Mouse (Mus musculus) stomach, embryonic 16.5 days (tissue): Measurements from ENCODE around the gene Lgmn. TPM values are rescaled to one million over a fixed set of nuclear protein-coding genes. Genes with fewer than 3 reads are reported as not detected.

Experiments
- ATAC-seq: fragments of 200-750 bp; cut with Nextera tagmentation; 2 replicates; pipeline ENCODE4 v1.8.0; 2017; ENCODE audit warnings: moderate number of reproducible peaks, moderate TSS enrichment; ENCODE audit not compliant: insufficient read depth, low FRiP score
- H3K27ac ChIP-seq: fragments of 300-500 bp; sonication (generic); 2 replicates; pipeline ENCODE4 v1.5.1; 2014; ENCODE audit warnings: low read length
- H3K27me3 ChIP-seq: fragments of 300-500 bp; sonication (generic); 2 replicates; pipeline ENCODE4 v1.6.1; 2014; ENCODE audit warnings: low read length, control low read depth, mixed read lengths; ENCODE audit not compliant: control insufficient read depth, insufficient read depth
- H3K36me3 ChIP-seq: fragments of 300-500 bp; sonication (generic); 2 replicates; pipeline ENCODE4 v1.6.1; 2014; ENCODE audit warnings: low read length; ENCODE audit not compliant: control insufficient read depth, insufficient read depth
- H3K4me1 ChIP-seq: fragments of 300-500 bp; sonication (generic); 2 replicates; pipeline ENCODE4 v1.6.1; 2014; ENCODE audit warnings: low read length, control low read depth, mixed read lengths; ENCODE audit not compliant: control insufficient read depth, insufficient read depth
- H3K4me2 ChIP-seq: fragments of 300-500 bp; sonication (generic); 2 replicates; pipeline ENCODE4 v1.6.1; 2014; ENCODE audit warnings: low read depth, low read length, mixed read lengths
- H3K4me3 ChIP-seq: fragments of 300-500 bp; sonication (generic); replicated peaks from 2 replicates; pipeline ENCODE4 v1.5.1; 2014; ENCODE audit warnings: mild to moderate bottlenecking, low read length
- H3K9ac ChIP-seq: fragments of 300-500 bp; sonication (generic); 2 replicates; pipeline ENCODE4 v1.6.1; 2014; ENCODE audit warnings: low read length
- H3K9me3 ChIP-seq: fragments of 300-500 bp; sonication (generic); replicated peaks from 2 replicates; pipeline ENCODE4 v1.6.1; 2016; ENCODE audit warnings: low read length, control low read depth; ENCODE audit not compliant: control insufficient read depth
- WGBS: fragments of 180-500 bp; shearing (Covaris S2); extraction: QIAGEN DNeasy Blood & Tissue Kit; methylation state at CpG from one replicate; pipeline ENCODE4 v1.1.7; 2014; 5-methylcytosine and 5-hydroxymethylcytosine counted together
- polyA plus RNA-seq: library from polyadenylated mRNA; unstranded; fragments of >200 nt; fragmentation: Nextera tagmentation; extraction: Ambion mirVana; gene quantifications from 2 replicates; pipeline ENCODE4 v1.2.1, GENCODE M21; 2015

The Lgmn gene
- polyA plus RNA-seq, 1 experiment from 2014 or later: 86.5 TPM

DNA sequence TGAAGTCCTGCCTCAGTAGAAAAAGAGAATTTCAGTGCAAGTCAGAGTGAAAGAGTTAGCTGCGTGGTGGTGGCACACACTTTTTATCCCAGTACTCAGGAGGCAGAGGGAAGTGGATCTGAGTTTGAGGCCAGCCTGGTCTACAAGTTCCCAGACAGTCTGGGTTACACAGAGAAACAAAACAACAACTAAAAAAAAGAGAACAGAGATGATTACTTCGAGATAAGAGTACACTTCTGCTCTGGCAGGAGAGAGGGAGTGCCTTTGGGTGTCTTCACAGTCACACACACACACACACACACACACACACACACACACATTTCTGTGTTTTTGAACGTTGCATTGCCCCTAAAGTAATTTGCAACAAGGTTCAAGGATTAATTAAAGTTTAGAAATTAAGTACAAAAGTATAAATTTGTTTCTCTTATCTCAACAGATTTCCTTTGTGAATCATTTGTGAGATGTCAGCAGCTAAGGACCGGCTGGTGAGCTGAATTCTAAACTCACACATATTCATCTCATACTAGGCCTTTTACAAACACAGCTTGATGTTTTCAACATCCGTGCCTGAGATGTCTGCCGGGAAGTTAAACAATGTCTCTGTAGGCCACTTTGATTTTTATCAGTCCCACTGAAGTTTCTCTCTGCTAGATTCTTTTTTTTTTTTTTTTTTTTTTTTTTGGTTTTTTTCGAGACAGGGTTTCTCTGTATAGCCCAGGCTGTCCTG, 17.0 kb upstream of the Lgmn start:
- Histone ChIP-seq H3K4me2 (no peak overlapping the region), H3K4me3 (no peak overlapping the region), H3K9ac (no peak overlapping the region), H3K9me3 (no peaks in the 10 kb centered on the region), H3K27me3 (no peaks in the 10 kb centered on the region), H3K4me1 (no peaks in the 10 kb centered on the region), H3K36me3 (no peaks in the 10 kb centered on the region), H3K27ac (peak overlapping the region; percentile 23; the same call in 1 of the 2 replicates)
- WGBS: 43% methylated on average over 7 of the region's 7 CpGs
- ATAC-seq: no peak

DNA sequence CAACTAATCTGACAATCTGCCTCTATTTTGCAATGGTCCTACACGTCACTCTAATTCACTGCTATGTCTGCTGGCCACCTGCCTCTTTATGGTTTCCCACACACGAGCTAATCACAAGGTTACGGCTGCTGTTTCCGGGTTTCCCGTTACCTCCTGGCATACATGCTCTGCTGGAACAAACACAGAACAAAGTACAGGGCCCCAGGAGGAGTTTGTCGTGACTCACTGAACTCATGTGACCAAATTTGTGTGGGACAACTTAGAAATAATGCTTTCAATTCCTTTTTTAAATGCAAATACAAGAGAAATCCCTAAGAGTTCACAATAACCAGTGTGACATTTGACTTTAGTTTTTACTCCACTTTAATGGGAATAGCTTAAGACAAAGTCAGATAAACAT, 14.0 kb upstream of the Lgmn start:
- H3K9ac ChIP-seq: no peak overlapping the region
- no peak overlapping the region for H3K4me2 ChIP-seq
- H3K9me3 ChIP-seq: no peaks in the 10 kb centered on the region
- no peaks in the 10 kb centered on the region for H3K36me3 ChIP-seq
- no peaks in the 10 kb centered on the region for H3K4me1 ChIP-seq
- ATAC-seq: no peak
- no peaks in the 10 kb centered on the region for H3K27me3 ChIP-seq
- WGBS: 43% methylated on average over 6 of the region's 6 CpGs
- no peak overlapping the region for H3K4me3 ChIP-seq
- H3K27ac ChIP-seq: peak overlapping the region; percentile 6; the same call in 1 of the 2 replicates

DNA sequence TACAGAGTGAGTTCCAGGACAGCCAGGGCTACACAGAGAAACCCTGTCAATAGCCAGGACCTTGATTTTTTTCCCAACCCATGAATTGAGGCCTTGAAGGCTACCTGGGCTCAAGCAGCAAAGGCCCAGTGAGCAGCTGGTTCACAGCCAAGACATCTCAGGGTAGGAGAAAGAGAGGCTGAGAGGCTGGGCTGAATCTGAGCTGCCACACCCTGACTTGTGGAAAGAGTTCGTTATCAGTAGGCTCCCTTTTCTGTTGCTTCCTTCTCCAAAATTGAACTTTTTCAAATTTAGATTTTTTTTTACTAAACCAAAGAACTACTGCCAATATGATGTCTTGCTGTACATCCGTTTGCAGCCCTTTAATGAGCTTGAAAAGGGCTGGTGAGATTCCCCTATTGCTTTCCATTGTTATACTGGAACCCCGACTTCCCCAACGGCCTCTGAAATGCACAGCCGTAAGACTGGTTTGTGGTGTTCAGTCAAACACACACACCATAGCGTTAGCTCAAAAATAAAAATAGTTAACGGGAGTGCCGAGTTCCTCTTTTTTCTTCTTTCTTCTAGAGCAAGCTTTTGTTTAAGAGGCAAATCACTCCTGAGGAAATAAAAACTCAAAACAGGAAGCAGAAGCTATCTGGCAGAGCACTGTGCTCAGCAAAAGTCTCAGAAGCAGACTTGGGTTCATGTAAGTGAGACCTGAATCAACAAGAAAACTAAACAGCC, 11.7 kb upstream of the Lgmn start:
- no peaks in the 10 kb centered on the region for H3K4me1 ChIP-seq
- no peak for ATAC-seq
- no peak overlapping the region for H3K4me3 ChIP-seq
- H3K4me2 ChIP-seq: no peak overlapping the region
- no peaks in the 10 kb centered on the region for H3K27me3 ChIP-seq
- H3K27ac ChIP-seq: peak overlapping the region; percentile 60
- no peaks in the 10 kb centered on the region for H3K9me3 ChIP-seq
- WGBS: 71% methylated on average over 8 of the region's 8 CpGs
- no peaks in the 10 kb centered on the region for H3K36me3 ChIP-seq
- no peak overlapping the region for H3K9ac ChIP-seq

DNA sequence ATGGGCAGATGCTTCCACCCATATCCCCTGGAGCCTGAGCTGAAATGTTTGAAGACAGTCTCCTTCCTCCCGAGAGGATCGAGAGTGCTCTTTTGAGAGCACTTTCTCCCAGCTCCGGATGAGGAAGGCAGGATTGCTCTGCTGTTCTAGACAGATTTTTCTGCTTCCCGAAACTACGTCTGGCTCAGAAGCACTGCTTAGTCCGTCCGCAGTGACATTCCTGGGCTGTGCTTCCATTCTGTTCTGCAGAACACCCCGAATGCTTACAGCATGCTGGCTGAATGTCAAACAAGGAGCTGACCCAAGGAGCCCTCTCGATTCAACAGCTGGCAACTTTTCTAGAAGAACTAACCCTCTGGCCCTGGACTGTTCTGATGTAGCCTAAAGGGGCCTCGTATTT, 10.8 kb upstream of the Lgmn start:
- Histone ChIP-seq H3K4me2 (peak overlapping the region; percentile 17; the same call in 1 of the 2 replicates), H3K27ac (peak overlapping the region; percentile 60), H3K36me3 (no peaks in the 10 kb centered on the region), H3K27me3 (no peaks in the 10 kb centered on the region), H3K4me3 (no peak overlapping the region), H3K9me3 (no peaks in the 10 kb centered on the region), H3K9ac (peak overlapping the region; percentile 14; the same call in 1 of the 2 replicates), H3K4me1 (no peaks in the 10 kb centered on the region)
- ATAC-seq: peak; percentile 56; the same call in 1 of the 2 replicates
- 33% methylated on average over 10 of the region's 10 CpGs for WGBS

DNA sequence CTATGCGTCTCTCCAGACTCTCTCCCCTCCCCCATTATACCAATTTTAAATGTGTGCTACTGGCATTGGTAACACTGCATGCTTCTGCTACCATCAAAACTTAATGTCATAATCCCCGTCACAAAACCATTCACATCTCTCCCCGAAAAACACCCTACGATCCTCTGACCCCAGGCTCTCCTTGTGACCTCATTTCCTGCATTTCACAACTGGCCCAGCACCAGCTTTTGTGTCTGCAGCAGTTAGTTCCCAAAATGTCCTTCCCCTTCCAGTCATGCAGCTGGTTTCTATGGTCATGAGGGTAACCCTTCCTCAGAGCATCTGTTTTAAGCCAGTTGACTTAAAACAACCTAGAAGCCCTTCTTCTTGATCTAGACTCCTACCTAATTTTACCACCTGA, 5.8 kb upstream of the Lgmn start:
- Histone ChIP-seq H3K9ac (no peak overlapping the region), H3K4me1 (no peaks in the 10 kb centered on the region), H3K27ac (no peak overlapping the region), H3K36me3 (no peaks in the 10 kb centered on the region), H3K4me2 (no peak overlapping the region), H3K27me3 (no peaks in the 10 kb centered on the region), H3K9me3 (no peaks in the 10 kb centered on the region), H3K4me3 (no peak overlapping the region)
- ATAC-seq: no peak
- WGBS: 61% methylated on average over 4 of the region's 4 CpGs

DNA sequence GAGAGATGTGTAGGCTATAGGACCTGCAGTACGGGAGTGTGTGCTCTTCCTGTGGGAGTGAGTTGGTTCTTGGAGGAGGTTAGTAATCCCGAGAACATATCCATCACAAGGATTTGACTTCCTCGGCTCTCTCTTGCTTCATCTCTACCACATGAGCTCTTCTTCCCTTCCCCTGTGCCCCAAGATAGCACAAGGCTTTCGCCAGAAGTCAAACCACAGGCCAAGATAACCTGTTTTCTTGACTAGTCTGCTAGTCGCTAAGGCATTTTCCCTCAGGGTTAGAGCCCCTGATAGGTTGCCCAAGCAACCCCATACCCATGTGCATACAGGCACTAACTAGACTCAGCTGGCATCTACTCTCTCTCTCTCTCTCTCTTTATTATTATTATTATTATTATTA, 4.1 kb upstream of the Lgmn start:
- Histone ChIP-seq H3K4me1 (peaks cover 2% of the 10 kb centered on the region; the same call in 1 of the 2 replicates), H3K27ac (no peak overlapping the region), H3K27me3 (no peaks in the 10 kb centered on the region), H3K4me2 (no peak overlapping the region), H3K9ac (no peak overlapping the region), H3K36me3 (no peaks in the 10 kb centered on the region), H3K9me3 (no peaks in the 10 kb centered on the region), H3K4me3 (no peak overlapping the region)
- WGBS: 79% methylated on average over 5 of the region's 5 CpGs
- ATAC-seq: no peak

DNA sequence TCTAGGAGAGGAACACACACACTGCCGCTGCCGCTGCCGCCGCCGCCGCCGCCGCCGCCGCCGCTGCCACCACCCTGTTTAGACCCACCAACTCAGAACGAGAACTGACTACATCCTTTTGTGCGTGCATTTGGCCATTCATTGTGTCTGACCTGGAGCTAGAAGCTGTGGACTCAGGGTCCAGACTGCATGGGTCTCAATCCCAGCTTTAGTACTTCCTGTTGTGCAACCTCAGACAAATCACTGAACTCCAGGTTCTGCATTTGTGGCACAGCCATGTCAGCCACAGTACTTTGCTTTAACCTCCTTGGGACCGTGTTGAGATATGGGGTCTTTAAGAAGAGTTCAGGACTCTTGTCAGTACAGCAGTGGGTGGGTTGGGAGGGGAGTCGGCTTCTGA, 3.0 kb upstream of the Lgmn start:
- no peak overlapping the region for H3K27ac ChIP-seq
- H3K9ac ChIP-seq: no peak overlapping the region
- ATAC-seq: no peak
- peaks cover 5% of the 10 kb centered on the region; the same call in 1 of the 2 replicates for H3K4me1 ChIP-seq
- no peaks in the 10 kb centered on the region for H3K36me3 ChIP-seq
- H3K4me2 ChIP-seq: no peak overlapping the region
- 80% methylated on average over 15 of the region's 15 CpGs for WGBS
- H3K4me3 ChIP-seq: no peak overlapping the region
- no peaks in the 10 kb centered on the region for H3K9me3 ChIP-seq
- no peaks in the 10 kb centered on the region for H3K27me3 ChIP-seq

DNA sequence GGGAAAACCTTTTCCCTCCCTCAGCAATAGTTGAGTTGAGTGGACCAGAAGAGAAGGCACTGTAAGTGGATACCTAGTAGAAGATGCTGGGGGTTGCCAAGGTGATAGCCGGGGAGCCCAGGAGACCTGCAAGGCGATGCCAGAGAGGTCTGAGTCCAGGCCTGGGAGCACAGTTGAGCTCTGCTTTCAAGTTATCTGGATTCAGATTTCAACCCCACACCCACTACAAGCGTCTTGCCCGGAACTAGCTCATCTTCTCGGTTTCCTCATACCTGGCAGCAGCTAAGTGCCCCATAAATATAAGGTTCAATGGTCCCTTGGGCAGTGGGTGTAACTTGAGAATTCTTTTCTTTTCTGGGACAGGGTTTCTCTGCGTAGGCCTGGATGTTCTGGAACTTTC, 1.5 kb upstream of the Lgmn start:
- 83% methylated on average over 6 of the region's 6 CpGs for WGBS
- peaks cover 5% of the 10 kb centered on the region; the same call in 1 of the 2 replicates for H3K4me1 ChIP-seq
- H3K9ac ChIP-seq: no peak overlapping the region
- no peaks in the 10 kb centered on the region for H3K27me3 ChIP-seq
- H3K9me3 ChIP-seq: no peaks in the 10 kb centered on the region
- no peaks in the 10 kb centered on the region for H3K36me3 ChIP-seq
- no peak for ATAC-seq
- no peak overlapping the region for H3K27ac ChIP-seq
- no peak overlapping the region for H3K4me2 ChIP-seq
- H3K4me3 ChIP-seq: no peak overlapping the region

DNA sequence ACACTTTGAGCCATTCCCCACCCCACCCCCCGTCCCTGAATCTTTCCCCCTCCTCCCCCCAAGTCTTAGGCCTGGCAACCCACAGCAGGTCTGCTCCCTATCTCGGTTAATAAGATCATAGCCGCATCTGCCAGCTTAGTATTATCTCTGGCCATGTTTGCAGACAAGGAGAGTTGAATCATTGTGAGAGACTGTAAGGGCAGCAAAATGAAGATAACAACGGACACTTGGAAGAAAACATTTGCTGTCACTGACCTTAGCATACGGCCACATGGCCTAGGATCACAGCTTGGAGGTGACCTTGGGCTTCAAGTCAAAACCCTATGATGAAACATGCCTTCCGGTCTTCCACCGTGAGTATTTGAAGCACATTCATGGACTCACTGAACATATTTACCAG, 938 bp upstream of the Lgmn start:
- Histone ChIP-seq H3K4me1 (peaks cover 5% of the 10 kb centered on the region; the same call in 1 of the 2 replicates), H3K27me3 (no peaks in the 10 kb centered on the region), H3K9ac (no peak overlapping the region), H3K4me3 (no peak overlapping the region), H3K27ac (no peak overlapping the region), H3K36me3 (no peaks in the 10 kb centered on the region), H3K4me2 (no peak overlapping the region), H3K9me3 (no peaks in the 10 kb centered on the region)
- 77% methylated on average over 7 of the region's 7 CpGs for WGBS
- no peak for ATAC-seq
